Mouse (Mus musculus): ENCODE results near the gene Selenoi.

The Selenoi gene

DNA sequence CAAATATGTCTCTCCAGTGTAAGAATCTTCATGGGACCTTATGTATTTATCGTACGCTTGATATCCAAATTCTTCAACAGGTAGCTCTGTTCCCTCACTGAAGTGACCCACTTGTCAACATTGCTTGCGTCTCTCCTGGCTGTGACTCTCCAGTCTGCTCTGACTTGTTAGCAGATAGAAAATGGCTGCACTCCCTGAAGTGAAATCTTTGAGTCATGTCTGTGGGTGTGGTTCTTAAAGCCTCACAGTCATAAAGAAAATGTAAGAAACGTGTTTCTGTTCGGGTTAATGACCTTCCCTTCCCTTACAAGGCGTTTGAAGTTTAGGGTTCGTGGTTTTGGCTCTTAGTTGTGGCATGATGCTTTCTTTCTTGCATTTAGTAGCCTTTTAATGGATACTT is 8.2 kb downstream of the Selenoi start:
- no peak for DNase-seq

DNA sequence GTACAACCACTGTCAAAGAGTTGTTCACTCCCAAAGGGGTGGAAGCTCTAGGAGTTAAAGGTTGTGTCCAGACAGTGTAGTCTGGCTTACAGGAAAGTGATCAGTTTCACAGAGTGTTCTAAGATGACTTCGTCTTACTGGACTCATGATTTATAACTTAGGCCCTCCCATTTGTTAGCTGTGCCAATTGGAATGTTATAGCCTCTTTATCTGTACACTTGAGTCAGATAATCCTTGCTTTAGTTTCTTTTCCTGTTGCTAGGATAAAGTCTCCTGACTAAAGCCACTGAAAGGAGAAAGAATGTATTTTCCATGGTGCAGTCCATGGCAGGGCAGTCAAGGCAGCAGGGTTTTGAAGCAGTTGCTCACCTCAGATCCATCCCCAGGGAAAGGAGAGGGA is 10.0 kb downstream of the Selenoi start:
- DNase-seq: no peak

DNA sequence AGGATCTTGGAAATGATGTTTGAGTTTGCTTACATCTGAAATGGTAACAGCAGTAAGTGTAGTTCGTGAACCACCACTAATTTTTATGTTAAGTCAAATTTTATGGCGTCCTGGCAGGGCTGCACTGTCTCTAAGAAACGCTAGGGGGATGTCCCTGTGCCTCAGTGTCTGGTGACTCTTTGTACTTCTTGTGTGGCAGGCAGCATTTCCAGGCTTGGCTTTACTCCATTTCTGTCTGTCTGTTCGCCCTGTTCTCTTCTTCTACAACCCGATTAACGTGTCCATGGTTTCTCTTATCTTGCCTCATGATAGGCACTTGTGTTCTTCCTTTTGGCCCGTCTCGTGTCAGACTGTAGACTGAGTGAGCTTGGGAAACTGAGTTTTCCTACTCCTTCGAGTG is 11.4 kb downstream of the Selenoi start:
- peak; percentile 59 for DNase-seq

DNA sequence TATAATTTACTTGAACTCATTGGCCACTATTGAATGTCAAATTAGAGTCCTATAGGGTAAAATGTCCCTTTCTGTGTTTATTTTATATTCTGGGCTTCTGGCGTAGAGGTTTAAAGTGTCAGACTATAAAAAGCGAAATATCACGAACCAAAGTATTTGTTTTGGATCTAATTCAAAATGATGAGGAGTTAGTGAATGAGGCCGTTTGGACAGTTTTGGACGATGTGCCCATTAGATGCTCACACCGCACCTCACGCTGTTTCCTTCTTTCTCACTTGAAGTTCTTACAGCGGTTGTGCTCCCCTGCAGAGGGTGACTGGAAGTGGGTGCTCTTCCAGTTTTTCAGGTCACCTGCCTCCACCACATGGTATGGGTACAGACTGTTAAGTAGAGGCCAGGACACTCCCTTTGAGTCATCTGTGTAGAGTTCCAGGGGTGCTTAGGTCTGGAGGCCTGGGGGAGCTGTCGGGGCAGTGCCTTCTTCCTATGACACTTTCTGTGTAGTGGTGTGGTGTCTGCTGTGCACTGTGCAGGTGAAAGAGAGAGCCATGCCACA is 13.6 kb downstream of the Selenoi start:
- DNase-seq: no peak

DNA sequence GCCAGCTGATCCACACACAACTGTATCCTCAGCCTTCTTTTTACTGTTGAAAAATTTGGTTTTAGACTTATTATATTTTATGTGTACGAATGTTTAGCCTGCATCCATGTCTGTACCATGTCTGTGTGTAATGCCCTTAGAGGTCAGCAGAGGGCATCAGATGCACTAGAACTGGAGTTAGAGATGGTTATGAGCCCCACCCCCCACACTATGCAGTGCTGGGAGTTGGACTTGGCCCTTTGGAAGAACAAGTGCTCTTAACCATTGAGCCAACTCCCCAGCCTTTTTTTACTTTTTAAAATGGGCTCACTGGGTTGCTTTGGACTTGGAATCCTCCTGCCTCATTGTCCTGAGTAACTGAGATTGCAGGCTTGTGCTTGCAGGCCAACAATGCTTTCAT is 15.3 kb downstream of the Selenoi start:
- peak; percentile 57 for DNase-seq

DNA sequence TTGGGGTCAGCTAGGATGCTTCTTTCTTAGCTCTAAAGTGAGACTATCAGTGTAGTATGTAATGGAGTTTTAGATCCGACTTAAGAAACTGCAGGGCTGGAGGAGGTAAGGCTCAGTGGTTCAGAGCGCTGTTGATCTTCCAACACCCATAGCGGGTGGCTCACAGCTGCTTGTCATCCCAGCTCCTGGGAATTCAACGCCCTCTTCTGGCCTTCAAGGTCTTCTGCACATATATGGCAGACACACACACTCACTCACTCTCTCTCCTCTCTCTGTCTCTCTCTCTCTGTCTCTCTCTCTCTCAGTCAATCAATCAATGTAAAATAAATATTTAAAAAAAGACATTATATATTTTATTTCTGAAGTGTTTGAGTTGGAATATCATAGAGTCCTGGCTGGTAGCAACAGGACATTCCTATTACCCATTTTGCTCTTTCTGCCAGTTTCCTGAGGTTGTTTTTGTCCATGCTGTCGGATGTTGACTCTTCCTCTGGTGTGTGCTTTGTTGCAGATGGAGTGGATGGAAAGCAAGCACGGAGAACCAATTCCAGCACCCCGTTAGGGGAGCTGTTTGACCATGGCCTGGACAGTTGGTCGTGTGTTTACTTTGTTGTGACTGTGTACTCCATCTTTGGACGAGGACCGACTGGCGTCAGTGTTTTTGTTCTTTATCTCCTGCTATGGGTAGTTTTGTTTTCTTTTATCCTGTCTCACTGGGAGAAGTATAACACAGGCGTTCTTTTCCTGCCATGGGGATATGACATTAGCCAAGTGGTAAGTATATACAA is 23.4 kb downstream of the Selenoi start:
- DNase-seq: no peak

DNA sequence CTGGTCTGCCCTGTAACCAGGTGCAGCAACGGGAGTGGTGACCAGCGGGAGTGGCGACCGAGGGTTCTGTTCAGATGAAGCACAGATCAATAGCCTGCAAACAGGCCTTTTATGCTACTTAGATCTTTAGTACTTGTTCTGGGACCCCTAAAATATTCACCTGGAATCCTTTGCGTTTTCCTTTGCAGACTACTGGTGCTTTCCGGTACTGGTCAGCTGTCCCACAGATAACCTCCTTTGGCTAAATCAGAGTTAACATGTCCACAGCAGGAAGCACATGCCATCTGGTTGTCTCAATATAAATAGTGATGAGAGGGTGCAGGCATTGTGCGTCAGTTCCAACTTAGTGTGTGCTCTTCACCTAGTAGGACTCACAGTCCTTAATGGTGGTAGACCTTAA is 26.4 kb downstream of the Selenoi start:
- no peak for DNase-seq

DNA sequence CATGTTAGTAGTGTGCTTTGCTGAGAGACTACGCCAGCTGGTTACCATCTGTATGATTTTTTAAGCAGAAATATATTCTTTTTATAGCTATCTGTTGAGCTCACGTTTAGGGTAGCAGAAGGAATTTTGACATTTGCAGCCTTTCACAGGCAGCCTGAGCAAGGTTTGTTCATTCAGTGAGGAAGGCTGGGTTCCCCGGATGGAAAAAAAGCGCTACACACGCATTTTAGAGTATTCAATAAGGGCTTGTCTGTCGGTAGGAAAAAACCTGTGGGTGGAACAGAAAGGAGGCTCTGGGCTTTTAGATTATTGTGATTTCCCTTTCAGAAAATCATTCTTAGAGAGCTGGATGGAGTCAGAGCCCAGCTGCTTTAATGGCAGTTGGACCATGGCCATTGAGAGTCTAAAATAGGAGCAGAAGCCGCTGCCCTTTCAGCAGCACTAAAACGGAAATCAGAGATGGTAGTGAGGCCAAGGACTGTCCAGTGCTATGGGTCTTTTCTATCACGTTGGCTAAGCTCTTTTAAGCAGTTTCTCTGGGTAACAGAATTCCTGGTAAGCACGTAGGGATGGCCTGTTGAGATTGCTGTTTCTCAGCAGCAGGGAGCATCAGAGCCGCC is 38.3 kb downstream of the Selenoi start:
- DNase-seq: no peak

DNA sequence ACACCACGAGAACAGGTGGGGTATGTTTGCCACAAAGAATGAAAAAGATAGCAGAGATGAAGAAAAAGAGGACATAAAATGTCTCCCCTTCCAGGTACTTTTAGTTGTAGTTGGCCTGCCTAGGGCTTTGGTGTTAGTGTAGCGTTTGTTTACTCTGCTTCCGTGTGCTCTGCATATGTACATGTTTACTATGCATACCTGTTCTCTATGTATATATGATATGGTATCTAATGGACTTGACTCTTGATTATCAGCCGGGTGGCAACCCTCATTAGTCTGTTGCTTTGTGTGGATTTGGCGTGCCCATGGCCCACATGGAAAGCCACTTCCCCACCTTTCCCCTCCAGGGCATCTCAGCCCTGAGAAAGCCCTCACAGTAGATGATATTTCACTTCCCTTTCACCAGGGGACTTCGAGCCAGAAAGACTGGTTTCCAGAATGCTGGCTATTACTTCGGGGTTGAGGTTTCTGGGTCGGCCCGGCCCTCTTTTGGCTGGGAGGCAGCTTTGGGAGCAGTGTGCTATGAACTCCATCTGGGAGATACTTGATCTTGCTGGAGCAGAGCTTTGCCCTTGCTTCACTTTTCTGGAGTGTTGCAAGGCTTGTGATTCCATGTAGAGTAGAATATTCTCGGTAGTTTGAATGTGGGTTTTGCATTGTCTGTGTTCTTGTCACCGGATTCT is 39.4 kb downstream of the Selenoi start:
- DNase-seq: no peak

DNA sequence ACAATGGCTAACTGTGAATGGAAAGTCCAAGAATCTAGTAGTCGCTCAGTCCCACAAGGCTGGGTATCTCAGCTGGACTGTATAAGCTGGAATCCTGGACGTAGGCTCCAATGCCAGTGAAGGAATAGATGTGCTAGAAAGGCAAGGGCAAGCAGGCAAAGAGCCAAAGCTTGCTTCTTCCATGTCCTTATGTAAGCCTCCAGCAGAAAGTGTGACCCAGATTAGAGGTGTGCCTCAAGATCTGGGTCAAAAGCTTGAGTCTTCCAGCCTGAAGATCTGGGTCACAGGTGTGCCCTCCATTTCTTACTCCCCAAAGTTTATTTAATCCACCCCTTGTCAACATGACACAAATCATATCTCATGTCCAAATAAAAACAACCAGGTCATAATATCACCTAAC is 44.0 kb downstream of the Selenoi start:
- DNase-seq: peak; percentile 55

DNA sequence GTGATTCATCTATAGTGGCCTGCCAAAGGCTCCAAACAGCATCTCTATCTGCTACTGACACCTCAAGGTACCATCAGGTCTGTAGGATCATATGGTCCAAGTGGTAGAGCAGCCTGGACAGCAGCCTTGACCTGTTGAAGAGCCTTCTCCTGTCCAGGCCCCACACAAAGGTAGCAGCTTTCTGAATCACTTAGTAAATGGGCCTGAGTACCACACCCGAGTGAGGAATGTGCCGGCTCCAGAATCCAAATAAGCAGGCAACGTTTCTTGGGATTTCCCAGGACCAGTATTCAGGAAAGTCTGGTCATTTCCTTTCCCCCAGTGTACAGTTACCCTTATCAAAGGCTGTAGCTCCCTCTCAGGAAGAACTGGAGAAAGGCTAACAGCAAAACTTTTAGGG is 46.6 kb downstream of the Selenoi start:
- no peak for DNase-seq

DNA sequence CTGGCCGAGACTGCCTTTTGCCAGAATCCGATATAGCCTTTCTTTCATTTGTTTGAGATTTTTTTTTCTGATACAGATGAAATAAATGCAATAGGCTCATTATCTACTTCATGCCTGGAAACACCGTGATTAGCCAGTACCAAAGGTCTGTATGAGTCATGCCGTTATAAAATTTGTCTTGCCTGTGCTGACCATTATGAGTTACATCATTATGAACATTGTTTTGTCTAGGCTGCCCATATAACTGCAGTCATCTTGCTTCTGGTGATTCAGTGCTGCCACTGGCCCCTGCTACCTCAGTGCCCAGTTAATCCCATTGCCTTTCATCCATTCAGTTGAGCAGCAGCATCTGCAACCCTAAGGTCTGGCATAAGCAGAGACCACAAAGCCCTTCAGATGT is 47.1 kb downstream of the Selenoi start:
- DNase-seq: no peak

DNA sequence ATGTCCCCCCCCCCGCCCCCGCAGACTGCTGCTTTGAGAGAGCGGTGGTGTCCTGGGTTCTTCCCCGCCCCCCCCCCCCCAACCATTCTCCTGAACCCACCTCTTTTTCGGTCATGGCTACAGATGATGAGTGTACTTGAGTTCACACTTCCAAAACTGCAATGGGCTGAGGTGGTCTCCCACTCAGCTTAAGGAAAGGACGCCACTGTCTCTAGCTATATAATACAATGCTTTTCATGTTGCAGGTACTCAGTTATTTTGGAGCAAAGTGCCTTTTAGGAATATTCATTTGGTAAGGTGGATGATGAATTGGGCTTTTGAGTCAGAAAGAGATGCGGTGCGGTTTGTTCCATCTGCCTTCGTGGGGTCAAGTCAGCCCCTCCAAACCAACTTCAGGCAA is 48.5 kb downstream of the Selenoi start:
- DNase-seq: no peak

DNA sequence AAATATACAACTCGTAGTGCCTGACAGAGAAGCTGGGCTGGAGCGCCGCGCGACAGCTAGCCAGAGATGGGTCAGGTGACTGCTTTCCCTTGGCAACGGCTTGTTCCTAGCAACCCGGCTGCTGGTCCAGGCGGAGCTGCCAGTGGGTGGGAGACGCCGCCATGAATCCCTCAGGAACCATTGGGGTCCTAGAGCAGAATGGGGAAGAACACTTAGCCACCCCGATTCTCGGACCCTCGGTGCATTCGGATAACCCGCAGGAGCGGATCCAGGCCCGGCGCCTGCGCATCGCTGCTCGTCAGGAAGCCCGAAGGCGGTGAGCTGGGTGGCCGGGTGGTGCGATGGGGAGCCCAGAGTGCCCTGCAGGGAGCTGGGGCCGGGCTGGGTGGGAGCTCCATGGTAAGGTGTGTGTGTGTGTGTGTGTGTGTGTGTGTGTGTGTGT is 48.9 kb downstream of the Selenoi start, which contains the start of gene Drc1:
Gene Drc1, plus strand, starts transcription at position 98 of the 442 bp plus-strand sequence.
- peak; percentile 41 for DNase-seq

DNA sequence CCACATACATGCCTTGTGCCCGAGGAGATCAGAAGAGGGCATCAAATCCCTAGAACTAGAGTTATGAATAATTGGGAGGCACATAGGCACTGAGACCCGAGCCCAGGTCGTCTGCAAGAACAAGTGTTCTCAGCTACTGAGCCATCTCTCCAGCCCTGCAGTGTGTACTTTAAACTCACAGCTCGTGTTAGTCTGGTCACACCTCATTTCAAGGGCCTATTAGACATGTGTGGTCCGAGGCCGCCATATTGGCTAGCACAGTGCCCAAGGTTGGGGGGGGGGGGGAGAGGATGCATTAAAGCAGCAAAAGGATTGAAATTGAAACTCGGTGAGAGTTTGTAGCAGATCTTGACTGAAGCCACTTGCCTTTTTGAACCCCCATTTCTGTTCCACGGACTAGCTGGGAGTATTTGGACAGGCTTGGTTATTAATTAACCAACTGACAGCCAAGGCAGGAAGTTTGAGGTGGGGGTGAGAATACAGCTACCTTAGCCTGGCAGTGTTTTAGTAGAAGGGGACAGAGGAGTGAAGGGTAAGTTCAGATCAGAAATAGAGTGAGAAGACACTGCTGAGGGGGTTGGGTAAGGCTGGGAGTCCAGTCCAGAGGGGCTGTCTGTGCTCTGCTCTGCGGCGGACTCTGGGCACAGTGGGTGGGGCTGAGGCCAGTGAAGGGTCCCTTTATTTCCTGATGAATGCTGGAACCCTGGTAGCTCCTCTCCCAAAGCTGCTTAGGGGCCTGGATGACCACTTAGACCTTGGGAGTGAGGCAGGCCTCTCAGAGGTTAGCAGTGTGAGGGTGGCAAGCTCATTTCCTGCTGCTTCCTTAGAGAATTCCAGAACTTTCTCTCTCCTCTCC is 53.8 kb downstream of the Selenoi start:
- no peak for DNase-seq

DNA sequence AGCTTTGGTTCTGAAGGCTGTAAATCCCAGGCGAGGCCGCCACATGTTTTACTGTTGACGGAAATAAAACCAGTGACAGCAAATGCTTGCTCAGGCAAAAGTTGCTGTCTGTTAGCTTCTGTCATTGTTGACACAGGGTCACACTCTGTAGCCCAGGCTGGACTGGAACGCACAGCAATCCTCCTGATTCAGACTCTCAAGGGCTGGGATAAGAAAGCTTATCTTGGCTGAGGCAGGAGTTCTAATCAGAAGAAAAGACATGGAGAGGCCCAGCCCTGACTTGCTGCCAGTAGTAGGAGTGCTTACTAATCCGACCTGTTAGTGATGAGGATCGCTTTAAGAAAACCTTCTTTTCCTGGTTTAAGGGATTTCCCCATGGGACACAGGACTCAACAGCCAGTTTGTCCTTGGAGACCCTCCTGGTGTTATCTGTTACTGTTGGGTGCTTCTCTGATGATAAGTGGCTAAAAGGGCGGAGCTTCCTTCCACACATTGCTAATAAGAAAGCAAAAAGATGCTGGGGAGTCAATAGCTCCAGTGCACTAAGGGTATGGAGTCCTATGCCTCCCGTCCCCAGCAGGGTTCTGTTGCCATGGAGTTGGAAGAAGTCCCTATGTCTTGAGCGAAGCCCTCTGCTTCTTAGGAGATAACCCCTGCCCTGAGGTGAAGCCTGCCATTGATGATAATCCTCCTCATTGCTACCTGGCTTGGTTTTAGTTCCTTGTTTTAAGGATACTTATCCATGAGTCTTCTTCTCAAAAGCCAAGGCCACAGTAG is 54.9 kb downstream of the Selenoi start:
- DNase-seq: no peak

Measured in thymus, postnatal 14 days (tissue).